Mouse (Mus musculus): ENCODE results near the gene Crtc3. TPM values are rescaled to one million over a fixed set of nuclear protein-coding genes. Genes with fewer than 3 reads are reported as not detected.

The Crtc3 gene
- polyA plus RNA-seq, 1 experiment from 2014 or later, result 10.3 TPM

GRCm38 (mm10) chr7:80561271-80561670 is 127.4 kb downstream of the Crtc3 start:
- no peak for ATAC-seq
- H3K4me2 ChIP-seq, result no peak overlapping the region

GRCm38 (mm10) chr7:80558572-80558971 is 130.1 kb downstream of the Crtc3 start:
- Histone ChIP-seq H3K27me3 (no peaks in the 10 kb centered on the region), H3K9me3 (replicated peaks) (no peaks in the 10 kb centered on the region), H3K4me1 (no peaks in the 10 kb centered on the region), H3K9ac (no peak overlapping the region), H3K4me3 (no peak overlapping the region), H3K27ac (no peak overlapping the region), H3K36me3 (ENCODE audit: poor library complexity, severe bottlenecking) (no peaks in the 10 kb centered on the region), H3K4me2 (no peak overlapping the region)
- 72% methylated on average over 5 of the region's 5 CpGs for WGBS
- no peak for ATAC-seq

More at GRCm38 (mm10) chr7:80561271-80561670, 127.4 kb downstream of the Crtc3 start:
- no peak overlapping the region for H3K27ac ChIP-seq
- 86% methylated on average over 9 of the region's 9 CpGs for WGBS
- no peaks in the 10 kb centered on the region for H3K36me3 ChIP-seq (ENCODE audit: poor library complexity, severe bottlenecking)
- H3K9me3 ChIP-seq (replicated peaks), result no peaks in the 10 kb centered on the region
- no peaks in the 10 kb centered on the region for H3K27me3 ChIP-seq
- no peaks in the 10 kb centered on the region for H3K4me1 ChIP-seq
- no peak overlapping the region for H3K4me3 ChIP-seq
- H3K9ac ChIP-seq, result no peak overlapping the region

DNA sequence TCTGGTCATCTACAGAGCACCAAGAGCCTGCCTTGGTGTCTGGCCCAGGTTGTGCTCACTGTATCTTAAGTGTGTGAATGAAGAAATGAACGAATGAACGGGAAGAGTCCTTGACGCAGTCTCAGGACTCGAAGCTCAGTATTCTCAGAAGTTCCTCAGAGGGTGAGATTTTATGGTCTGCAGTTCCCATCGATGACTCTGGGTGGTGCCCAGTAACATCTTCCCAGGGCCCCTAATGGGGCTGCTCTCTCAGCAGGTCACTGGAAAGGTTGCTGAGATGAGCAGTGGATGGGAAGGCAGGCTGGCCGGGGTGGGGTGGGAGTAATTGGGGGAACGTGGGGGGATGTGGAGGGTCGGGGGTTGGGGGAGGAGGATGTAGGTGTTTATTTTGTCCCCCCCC is 130.6 kb downstream of the Crtc3 start:
- Histone ChIP-seq H3K4me3 (no peak overlapping the region), H3K4me2 (no peak overlapping the region), H3K9ac (no peak overlapping the region), H3K36me3 (ENCODE audit: poor library complexity, severe bottlenecking) (no peaks in the 10 kb centered on the region), H3K27ac (no peak overlapping the region), H3K4me1 (no peaks in the 10 kb centered on the region), H3K27me3 (no peaks in the 10 kb centered on the region), H3K9me3 (replicated peaks) (no peaks in the 10 kb centered on the region)
- ATAC-seq, result no peak
- WGBS, result 59% methylated on average over 8 of the region's 8 CpGs

- no peak overlapping the region for H3K4me3 ChIP-seq
- H3K27ac ChIP-seq, result no peak overlapping the region
- H3K4me2 ChIP-seq, result no peak overlapping the region
- no peaks in the 10 kb centered on the region for H3K4me1 ChIP-seq
- H3K36me3 ChIP-seq (ENCODE audit: poor library complexity, severe bottlenecking), result no peaks in the 10 kb centered on the region
- H3K9me3 ChIP-seq (replicated peaks), result no peaks in the 10 kb centered on the region
- no peak for ATAC-seq
- no peak overlapping the region for H3K9ac ChIP-seq
- H3K27me3 ChIP-seq, result no peaks in the 10 kb centered on the region
- 90% methylated on average over 4 of the region's 4 CpGs for WGBS
These were observed 131.5 kb downstream of the Crtc3 start for GRCm38 (mm10) chr7:80557161-80557560.

- Histone ChIP-seq H3K27ac (no peak overlapping the region), H3K36me3 (ENCODE audit: poor library complexity, severe bottlenecking) (no peaks in the 10 kb centered on the region), H3K4me2 (no peak overlapping the region), H3K9me3 (replicated peaks) (no peaks in the 10 kb centered on the region), H3K4me1 (no peaks in the 10 kb centered on the region), H3K4me3 (no peak overlapping the region), H3K9ac (no peak overlapping the region), H3K27me3 (no peaks in the 10 kb centered on the region)
- no peak for ATAC-seq
- WGBS, result 88% methylated on average over 3 of the region's 3 CpGs
These were observed 132.5 kb downstream of the Crtc3 start for GRCm38 (mm10) chr7:80556166-80556565.

DNA sequence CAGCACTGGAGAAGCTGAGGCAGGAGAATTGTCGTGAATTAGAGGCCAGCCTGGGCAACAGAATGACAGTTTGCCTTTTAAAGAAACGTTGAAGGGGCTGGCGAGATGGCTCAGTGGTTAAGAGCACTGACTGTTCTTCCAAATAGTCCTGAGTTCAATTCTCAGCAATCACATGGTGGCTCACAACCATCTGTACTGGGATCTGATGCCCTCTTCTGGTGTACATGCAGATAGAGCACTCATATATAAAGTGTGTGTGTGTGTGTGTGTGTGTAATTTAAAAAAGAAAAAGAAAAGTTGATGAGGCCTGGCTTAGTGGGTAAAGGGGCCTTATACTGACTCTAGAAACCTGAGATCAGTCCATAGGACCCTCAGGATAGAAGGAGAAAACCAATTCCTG is 133.5 kb downstream of the Crtc3 start:
- Histone ChIP-seq H3K4me2 (no peak overlapping the region), H3K4me1 (no peaks in the 10 kb centered on the region), H3K9me3 (replicated peaks) (no peaks in the 10 kb centered on the region), H3K27me3 (no peaks in the 10 kb centered on the region), H3K4me3 (no peak overlapping the region), H3K27ac (no peak overlapping the region), H3K36me3 (ENCODE audit: poor library complexity, severe bottlenecking) (no peaks in the 10 kb centered on the region), H3K9ac (no peak overlapping the region)
- 72% methylated on average over 3 of the region's 3 CpGs for WGBS
- ATAC-seq, result no peak

DNA sequence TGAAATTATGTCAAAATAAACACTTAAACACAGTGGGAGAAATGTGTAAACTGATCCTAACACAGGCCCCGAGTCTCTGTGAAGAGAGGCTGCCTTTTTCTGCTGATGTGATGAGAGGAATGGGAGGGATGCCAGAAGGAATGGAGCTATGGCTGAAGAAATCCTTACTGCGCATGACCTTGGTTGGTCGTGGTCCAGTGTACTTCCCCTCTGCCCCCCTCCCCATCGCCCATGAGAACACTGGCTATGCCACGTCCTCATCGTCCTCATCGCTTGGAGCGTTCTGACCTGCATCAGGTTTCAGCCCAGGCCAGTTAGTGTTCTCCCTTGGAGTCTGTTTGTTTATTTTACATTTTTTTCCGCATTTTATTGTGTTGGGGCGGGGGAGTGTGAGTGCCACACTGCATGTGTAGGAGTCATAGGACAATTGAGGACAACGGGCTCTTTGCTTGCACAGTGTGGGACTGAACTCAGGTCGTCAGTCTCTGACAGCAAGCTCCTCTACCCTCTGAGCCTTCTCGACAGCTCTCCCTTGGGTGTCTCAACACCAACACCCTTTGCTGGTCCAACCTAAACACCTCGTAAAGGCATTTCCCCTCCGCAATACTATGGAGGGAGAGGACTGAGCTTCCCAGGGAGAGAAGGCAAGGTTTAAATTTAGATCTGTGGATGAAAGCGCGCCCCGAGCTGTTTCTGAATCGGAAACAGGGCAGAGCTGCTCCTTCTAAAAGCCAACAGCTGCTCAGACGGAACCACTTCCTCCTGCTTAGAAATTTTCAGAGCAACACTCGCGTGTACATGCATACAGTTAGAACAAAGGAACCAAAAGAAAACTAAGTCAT is 134.3 kb downstream of the Crtc3 start:
- WGBS, result 82% methylated on average over 22 of the region's 22 CpGs
- H3K9ac ChIP-seq, result no peak overlapping the region
- no peak for ATAC-seq
- no peak overlapping the region for H3K4me2 ChIP-seq
- H3K27me3 ChIP-seq, result no peaks in the 10 kb centered on the region
- no peaks in the 10 kb centered on the region for H3K36me3 ChIP-seq (ENCODE audit: poor library complexity, severe bottlenecking)
- H3K27ac ChIP-seq, result no peak overlapping the region
- no peaks in the 10 kb centered on the region for H3K4me1 ChIP-seq
- H3K4me3 ChIP-seq, result no peak overlapping the region
- no peaks in the 10 kb centered on the region for H3K9me3 ChIP-seq (replicated peaks)

- Histone ChIP-seq H3K36me3 (ENCODE audit: poor library complexity, severe bottlenecking) (no peaks in the 10 kb centered on the region), H3K9me3 (replicated peaks) (no peaks in the 10 kb centered on the region), H3K27ac (no peak overlapping the region), H3K4me1 (no peaks in the 10 kb centered on the region), H3K4me2 (no peak overlapping the region), H3K27me3 (no peaks in the 10 kb centered on the region), H3K9ac (no peak overlapping the region), H3K4me3 (no peak overlapping the region)
- no peak for ATAC-seq
- WGBS, result 86% methylated on average over 7 of the region's 7 CpGs
These were observed 140.0 kb downstream of the Crtc3 start for GRCm38 (mm10) chr7:80548513-80549260.

DNA sequence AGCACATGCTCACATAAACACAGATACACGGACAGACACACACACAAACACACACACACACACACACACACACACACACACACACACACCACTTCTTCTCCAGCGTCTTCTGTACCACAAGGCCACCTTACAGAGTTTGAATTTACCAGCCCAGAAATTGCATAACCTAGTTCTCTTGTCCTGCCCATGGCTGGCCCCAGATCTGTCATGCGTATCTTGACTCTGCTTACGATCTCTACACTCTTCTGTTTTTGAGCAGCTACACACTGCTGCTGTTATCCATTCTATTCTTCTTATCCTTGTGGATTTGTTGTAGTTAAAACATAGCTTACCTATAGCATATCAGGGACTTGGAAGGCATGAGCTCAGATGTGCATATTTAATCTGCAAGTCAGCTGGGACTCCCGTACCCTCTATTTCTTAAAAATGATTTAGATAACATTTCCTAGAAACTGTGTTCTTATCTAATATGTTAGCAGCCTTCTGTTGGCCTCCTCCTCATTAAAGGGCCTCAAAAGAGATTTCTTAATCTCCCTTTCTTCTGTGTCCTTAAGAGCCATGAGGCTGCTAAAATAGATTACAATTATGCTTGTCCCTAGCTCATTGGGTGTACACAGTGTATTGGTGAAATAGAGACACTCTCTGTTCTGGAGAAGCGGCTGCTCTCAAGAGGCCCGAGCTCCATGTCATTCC is 146.4 kb downstream of the Crtc3 start:
- ATAC-seq, result no peak
- 76% methylated on average over 7 of the region's 7 CpGs for WGBS
- no peaks in the 10 kb centered on the region for H3K4me1 ChIP-seq
- no peaks in the 10 kb centered on the region for H3K36me3 ChIP-seq (ENCODE audit: poor library complexity, severe bottlenecking)
- H3K4me3 ChIP-seq, result no peak overlapping the region
- H3K4me2 ChIP-seq, result no peak overlapping the region
- no peaks in the 10 kb centered on the region for H3K9me3 ChIP-seq (replicated peaks)
- no peak overlapping the region for H3K27ac ChIP-seq
- H3K27me3 ChIP-seq, result peaks cover 6% of the 10 kb centered on the region; the same call in 1 of the 2 replicates
- H3K9ac ChIP-seq, result no peak overlapping the region

DNA sequence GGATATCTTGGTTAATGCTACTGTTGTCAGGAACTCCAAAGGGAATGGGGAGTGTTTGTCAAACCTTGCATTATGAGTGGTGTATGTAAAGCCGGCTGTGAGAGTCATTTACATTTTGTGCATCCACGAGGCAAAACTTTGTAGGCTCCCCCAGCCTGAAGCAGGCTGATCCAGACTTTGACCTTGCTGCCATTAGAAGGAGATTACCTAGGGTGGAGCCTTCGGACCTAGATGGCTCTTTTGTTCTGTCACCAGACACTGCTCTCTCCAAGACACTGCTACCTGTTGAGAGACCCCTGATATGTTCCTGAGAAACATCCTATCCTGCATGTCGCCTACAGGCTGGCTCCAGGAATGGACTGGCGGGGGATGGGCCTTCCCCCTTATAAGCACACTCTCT is 149.1 kb downstream of the Crtc3 start:
- Histone ChIP-seq H3K27me3 (peaks cover 6% of the 10 kb centered on the region; the same call in 1 of the 2 replicates), H3K4me3 (no peak overlapping the region), H3K4me1 (no peaks in the 10 kb centered on the region), H3K27ac (no peak overlapping the region), H3K9me3 (replicated peaks) (no peaks in the 10 kb centered on the region), H3K36me3 (ENCODE audit: poor library complexity, severe bottlenecking) (no peaks in the 10 kb centered on the region), H3K9ac (no peak overlapping the region), H3K4me2 (no peak overlapping the region)
- no peak for ATAC-seq
- 68% methylated on average over 5 of the region's 5 CpGs for WGBS
